Comparison of ENCODE assay signal across 8 mouse cellular contexts in the genomic region with DNA sequence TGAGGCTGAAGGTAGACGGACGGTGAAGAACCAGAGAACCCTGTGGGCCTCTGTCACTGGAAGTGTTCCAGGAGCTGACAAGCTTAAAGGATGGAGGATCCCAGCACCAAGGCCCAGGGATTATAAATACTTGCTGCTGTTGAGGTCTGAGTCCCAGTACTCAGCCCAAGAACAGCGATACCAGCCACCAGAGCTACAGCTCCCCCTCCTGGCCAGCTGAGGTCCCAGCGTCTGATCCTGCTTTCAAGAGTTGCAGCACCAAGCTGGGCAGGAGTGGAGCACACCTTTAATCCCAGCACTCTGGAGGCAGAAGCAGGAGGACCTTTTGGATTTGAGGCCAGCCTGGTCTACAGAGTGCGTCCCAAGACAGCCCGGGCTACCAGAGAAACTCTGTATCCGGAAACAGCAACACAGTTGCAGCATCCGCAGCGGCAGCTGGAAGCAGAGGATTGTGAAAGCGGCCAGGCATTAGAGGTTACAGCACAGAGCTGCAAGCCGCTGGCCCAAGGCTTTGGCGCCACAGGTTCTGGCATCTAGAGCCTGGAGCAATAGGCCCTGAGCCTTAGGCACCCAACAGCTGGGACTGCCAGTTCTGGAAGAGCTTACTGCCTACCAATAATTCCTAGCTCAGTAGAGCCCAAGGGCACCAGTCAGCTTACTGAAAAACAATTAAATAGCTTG. TPM values are rescaled to one million over a fixed set of nuclear protein-coding genes. Genes with fewer than 3 reads are reported as not detected.
A peak's percentile ranks its signal among the peaks of the same experiment; 100 is the strongest.
DNase-seq lines count a peak whose midpoint lies in the region; ATAC-seq lines count a peak whose summit lies in the region.

No protein-coding gene starts in this region.

- no peak overlapping the region for H3K4me2 ChIP-seq in lung, embryonic 16.5 days (ENCODE audit: low read depth, low read length)

- no peaks in the 10 kb centered on the region for H3K36me3 ChIP-seq in lung, embryonic 16.5 days (ENCODE audit: control insufficient read depth, insufficient read depth, low read length)

- peak; percentile 82 for DNase-seq in Muller cell, postnatal 12 days (ENCODE audit: inconsistent ontology term)
- DNase-seq in cerebellum, adult 11-12 months = peak; percentile 50
- DNase-seq in forelimb bud, embryonic 11.5 days (ENCODE audit: low read depth, low spot score) = peak; percentile 51
- DNase-seq in heart, postnatal 4 days = peak; percentile 88
- DNase-seq in layer of hippocampus, adult 9-11 months = peak; percentile 54
- peak; percentile 63 for DNase-seq in retina, embryonic 14.5 days (ENCODE audit: low spot score)
- peak; percentile 69 to 71 for DNase-seq in thymus, postnatal 36 days

- H3K4me1 ChIP-seq in lung, embryonic 16.5 days (replicated peaks; ENCODE audit: control insufficient read depth, insufficient read depth, low read length) = no peaks in the 10 kb centered on the region; the same call in 1 of the 2 replicates

- H3K27ac ChIP-seq in lung, embryonic 16.5 days (ENCODE audit: low read length) = no peak overlapping the region

- H3K4me3 ChIP-seq in lung, embryonic 16.5 days (ENCODE audit: low read length) = no peak overlapping the region

- 36% methylated on average over 12 of the region's 12 CpGs for WGBS in lung, embryonic 16.5 days

- H3K9me3 ChIP-seq in lung, embryonic 16.5 days (ENCODE audit: control insufficient read depth, low read length) = no peaks in the 10 kb centered on the region

- 0 out of 2 replicates have a peak, but pooled peaks have one; percentile 15 for ATAC-seq in lung, embryonic 16.5 days (ENCODE audit: low read depth)

- no peaks in the 10 kb centered on the region for H3K27me3 ChIP-seq in lung, embryonic 16.5 days (ENCODE audit: control insufficient read depth, insufficient read depth, low read depth, low read length)

- H3K9ac ChIP-seq in lung, embryonic 16.5 days (ENCODE audit: low read length) = no peak overlapping the region

RNA-seq across cellular contexts. Expression of gene Ddr1, which starts 32.0 kb away (rescaled TPM):
- 100 to 1,000 TPM; 107 to 113 TPM for total RNA-seq in heart, postnatal 4 days (2021)
- 50.5 and 51.3 TPM in 2 replicates for polyA plus RNA-seq in lung, embryonic 16.5 days (2015; fragmentation: Nextera tagmentation; extraction: Ambion mirVana)
